Mouse (Mus musculus): Measurements from ENCODE around the gene Pabpc1l. TPM values are rescaled to one million over a fixed set of nuclear protein-coding genes. Genes with fewer than 3 reads are reported as not detected.

The Pabpc1l gene
- polyA plus RNA-seq (2012; fragmentation: generic; extraction: Trizol): 1.5 TPM

DNA sequence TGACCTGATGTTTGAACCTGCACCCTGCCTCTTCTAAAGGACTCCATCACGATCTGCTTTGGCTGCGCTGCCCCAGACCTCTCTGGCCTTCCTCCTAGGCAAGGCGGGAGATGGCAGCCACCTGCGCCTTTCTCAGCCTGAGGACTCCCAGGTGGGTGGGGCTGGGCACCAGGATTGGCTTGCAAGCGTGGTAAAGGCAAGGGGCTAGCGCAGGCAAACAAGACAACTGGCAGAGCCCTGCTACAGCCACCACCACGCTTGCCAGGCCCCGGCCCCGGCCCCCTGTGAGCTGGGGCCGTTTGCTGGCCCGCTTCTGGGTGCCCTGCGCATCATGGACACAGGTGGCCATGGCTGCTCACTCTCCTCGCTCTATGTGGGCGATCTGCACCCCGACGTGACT, at the start of gene Pabpc1l:
Gene Pabpc1l (plus strand): TSS at position 301 of the 400 bp plus-strand sequence.
- Histone ChIP-seq H3K4me3 (no peak within 1 kb of the TSS), H3K4me2 (ENCODE audit: low read depth) (no peak within 1 kb of the TSS), H3K36me3 (ENCODE audit: control insufficient read depth, insufficient read depth) (no peaks in the 10 kb centered on the region), H3ac (ENCODE audit: control insufficient read depth, insufficient read length) (no peak within 1 kb of the TSS), H3K79me2 (ENCODE audit: control insufficient read depth, insufficient read depth) (no peaks in the 10 kb centered on the region), H3K27me3 (ENCODE audit: control insufficient read depth, insufficient read depth, insufficient read length) (no peaks in the 10 kb centered on the region)
- TF ChIP-seq POLR2AphosphoS2 (IDR thresholded peaks at IDR 0.05; ENCODE audit: insufficient read length, low read depth) (peak; percentile 25), MYOD1 (IDR thresholded peaks at IDR 0.05; ENCODE audit: control insufficient read depth in 1 of 3, insufficient read length in 2 of 3, low read depth in 2 of 3) (no peak)

DNA sequence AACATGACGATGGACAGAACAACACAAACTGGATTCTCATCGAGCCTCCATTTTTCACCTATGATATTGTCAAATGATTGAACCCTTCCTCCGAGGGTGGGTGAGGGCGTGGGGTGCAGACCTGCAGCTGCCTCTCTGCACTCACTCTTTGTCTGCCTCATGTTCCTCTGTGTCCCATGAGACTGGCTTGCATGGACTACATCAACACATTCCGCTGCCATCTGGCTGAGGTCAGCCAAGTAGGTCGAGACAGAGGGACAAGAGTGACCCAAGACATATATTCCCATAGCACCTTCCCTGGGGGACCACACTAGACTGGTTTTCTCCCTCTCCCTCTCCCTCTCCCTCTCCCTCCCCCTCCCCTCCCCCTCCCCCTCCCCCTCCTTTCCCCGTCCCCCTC, 48.8 kb upstream of the Pabpc1l start:
- Histone ChIP-seq H3K4me3 (no peak overlapping the region), H3K4me2 (ENCODE audit: low read depth) (no peak overlapping the region), H3K27me3 (ENCODE audit: control insufficient read depth, insufficient read depth, insufficient read length) (peaks cover 2% of the 10 kb centered on the region), H3K36me3 (ENCODE audit: control insufficient read depth, insufficient read depth) (no peaks in the 10 kb centered on the region), H3K79me2 (ENCODE audit: control insufficient read depth, insufficient read depth) (no peaks in the 10 kb centered on the region), H3ac (ENCODE audit: control insufficient read depth, insufficient read length) (no peak overlapping the region)
- no peak for TF ChIP-seq TCF3 (IDR thresholded peaks at IDR 0.05; ENCODE audit: insufficient read length, low read depth)
- no peak for TF ChIP-seq POLR2A (IDR thresholded peaks at IDR 0.05; ENCODE audit: insufficient read length, low read depth)
- TF ChIP-seq REST (IDR thresholded peaks at IDR 0.05; ENCODE audit: insufficient read depth, insufficient read length): no peak
- no peak for TF ChIP-seq TCF12 (IDR thresholded peaks at IDR 0.05; ENCODE audit: insufficient read depth, poor library complexity, severe bottlenecking)
- TF ChIP-seq MAX (IDR thresholded peaks at IDR 0.05; ENCODE audit: low read depth): no peak
- TF ChIP-seq MYOD1 (IDR thresholded peaks at IDR 0.05; ENCODE audit: control insufficient read depth in 1 of 3, insufficient read length in 2 of 3, low read depth in 2 of 3): no peak
- TF ChIP-seq E2F4 (IDR thresholded peaks at IDR 0.05; ENCODE audit: insufficient read depth): no peak
- no peak for TF ChIP-seq SRF (IDR thresholded peaks at IDR 0.05; ENCODE audit: control insufficient read depth, insufficient read length, low read depth)
- TF ChIP-seq POLR2AphosphoS2 (IDR thresholded peaks at IDR 0.05; ENCODE audit: insufficient read length, low read depth): no peak
- TF ChIP-seq MYOG (IDR thresholded peaks at IDR 0.05; ENCODE audit: control insufficient read depth in 1 of 3, insufficient read depth in 1 of 3, insufficient read length in 2 of 3, low read depth in 2 of 3): no peak
- no peak for TF ChIP-seq CEBPB (IDR thresholded peaks at IDR 0.05; ENCODE audit: insufficient read depth, poor library complexity, severe bottlenecking)
- no peak for TF ChIP-seq USF1 (IDR thresholded peaks at IDR 0.05; ENCODE audit: low read depth)

DNA sequence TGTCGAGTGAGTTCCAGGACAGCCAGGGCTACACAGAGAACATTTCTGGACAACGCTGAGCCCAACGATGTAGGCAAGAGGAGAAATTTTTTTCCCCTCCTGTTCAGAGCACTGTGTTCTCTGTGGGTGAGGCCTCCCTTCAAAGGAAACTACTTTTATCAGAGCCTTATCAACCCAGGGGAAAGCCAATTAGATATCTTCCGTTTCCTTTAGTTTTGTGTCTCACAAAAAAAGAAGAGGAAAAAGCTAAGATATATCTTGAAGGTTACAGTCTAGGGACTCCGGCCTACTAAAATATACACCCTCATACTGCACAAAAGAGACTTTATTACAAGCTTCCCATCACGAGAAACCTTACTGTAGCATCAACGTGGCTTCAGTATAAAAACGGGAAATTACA, 38.0 kb upstream of the Pabpc1l start:
- Histone ChIP-seq H3K79me2 (ENCODE audit: control insufficient read depth, insufficient read depth) (no peaks in the 10 kb centered on the region), H3K27me3 (ENCODE audit: control insufficient read depth, insufficient read depth, insufficient read length) (peaks cover 15% of the 10 kb centered on the region), H3K4me3 (no peak overlapping the region), H3K4me2 (ENCODE audit: low read depth) (no peak overlapping the region), H3ac (ENCODE audit: control insufficient read depth, insufficient read length) (no peak overlapping the region), H3K36me3 (ENCODE audit: control insufficient read depth, insufficient read depth) (no peaks in the 10 kb centered on the region)
- TF ChIP-seq MAX (IDR thresholded peaks at IDR 0.05; ENCODE audit: low read depth) (no peak), POLR2AphosphoS2 (IDR thresholded peaks at IDR 0.05; ENCODE audit: insufficient read length, low read depth) (no peak), MYOG (IDR thresholded peaks at IDR 0.05; ENCODE audit: control insufficient read depth in 1 of 3, insufficient read depth in 1 of 3, insufficient read length in 2 of 3, low read depth in 2 of 3) (no peak), REST (IDR thresholded peaks at IDR 0.05; ENCODE audit: insufficient read depth, insufficient read length) (no peak), MYOD1 (IDR thresholded peaks at IDR 0.05; ENCODE audit: control insufficient read depth in 1 of 3, insufficient read length in 2 of 3, low read depth in 2 of 3) (no peak), TCF3 (IDR thresholded peaks at IDR 0.05; ENCODE audit: insufficient read length, low read depth) (no peak)

DNA sequence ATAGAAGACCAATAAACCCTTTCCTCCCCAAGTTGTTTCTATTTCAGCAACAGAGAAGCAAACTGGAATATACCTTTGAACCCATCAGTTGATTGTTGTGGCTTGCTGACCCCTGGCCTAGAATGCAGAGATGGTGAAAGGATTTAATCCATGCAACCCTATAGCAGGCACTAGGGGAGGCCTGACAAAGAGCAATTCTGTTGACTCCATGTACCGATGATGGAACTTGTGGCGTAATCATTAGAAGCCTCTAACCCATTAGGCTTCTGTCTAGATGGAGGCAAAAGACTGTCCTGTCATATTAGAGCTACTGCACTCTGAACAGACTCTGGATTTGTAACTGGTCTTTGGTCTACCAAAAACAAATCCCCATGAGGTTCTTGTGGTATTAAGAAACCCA, 32.4 kb upstream of the Pabpc1l start:
- H3ac ChIP-seq (ENCODE audit: control insufficient read depth, insufficient read length): no peak overlapping the region
- H3K36me3 ChIP-seq (ENCODE audit: control insufficient read depth, insufficient read depth): no peaks in the 10 kb centered on the region
- peaks cover 15% of the 10 kb centered on the region for H3K27me3 ChIP-seq (ENCODE audit: control insufficient read depth, insufficient read depth, insufficient read length)
- H3K4me3 ChIP-seq: no peak overlapping the region
- peaks cover 24% of the 10 kb centered on the region for H3K79me2 ChIP-seq (ENCODE audit: control insufficient read depth, insufficient read depth)
- no peak for TF ChIP-seq TCF12 (IDR thresholded peaks at IDR 0.05; ENCODE audit: insufficient read depth, poor library complexity, severe bottlenecking)
- no peak overlapping the region for H3K4me2 ChIP-seq (ENCODE audit: low read depth)

DNA sequence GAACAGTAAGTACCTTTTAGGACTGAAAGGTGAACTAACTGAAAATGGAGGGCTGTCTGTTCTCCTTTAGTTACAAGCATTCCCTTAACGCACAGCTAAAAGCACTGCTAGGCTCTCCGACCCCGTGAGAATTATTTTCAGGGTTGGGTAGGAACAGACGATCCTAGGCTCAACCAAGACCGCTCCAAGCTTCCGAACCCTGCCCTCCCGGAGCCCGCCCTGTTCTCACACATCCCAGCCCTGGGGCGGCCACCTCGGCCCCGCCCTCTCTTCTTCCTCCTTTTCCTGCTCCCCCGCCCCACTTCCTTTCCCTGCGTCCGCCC, 30.6 kb upstream of the Pabpc1l start, which contains the start of gene Ywhab:
Gene Ywhab (plus strand): TSS at position 307 of the 323 bp plus-strand sequence.
- H3K27me3 ChIP-seq (ENCODE audit: control insufficient read depth, insufficient read depth, insufficient read length): peaks cover 8% of the 10 kb centered on the region

More for the DNA sequence above, 30.6 kb upstream of the Pabpc1l start, which contains the start of gene Ywhab:
- Histone ChIP-seq H3K4me2 (ENCODE audit: low read depth) (peak within 1 kb of the TSS; percentile 95), H3K36me3 (ENCODE audit: control insufficient read depth, insufficient read depth) (peaks cover 5% of the 10 kb centered on the region), H3ac (ENCODE audit: control insufficient read depth, insufficient read length) (peak within 1 kb of the TSS; percentile 84), H3K4me3 (peak within 1 kb of the TSS; percentile 78), H3K79me2 (ENCODE audit: control insufficient read depth, insufficient read depth) (peaks cover 42% of the 10 kb centered on the region)
- TF ChIP-seq MAX (IDR thresholded peaks at IDR 0.05; ENCODE audit: low read depth) (no peak), TCF3 (IDR thresholded peaks at IDR 0.05; ENCODE audit: insufficient read length, low read depth) (no peak), E2F4 (IDR thresholded peaks at IDR 0.05; ENCODE audit: insufficient read depth) (no peak), TCF12 (IDR thresholded peaks at IDR 0.05; ENCODE audit: insufficient read depth, poor library complexity, severe bottlenecking) (no peak), REST (IDR thresholded peaks at IDR 0.05; ENCODE audit: insufficient read depth, insufficient read length) (no peak), SRF (IDR thresholded peaks at IDR 0.05; ENCODE audit: control insufficient read depth, insufficient read length, low read depth) (no peak), CEBPB (IDR thresholded peaks at IDR 0.05; ENCODE audit: insufficient read depth, poor library complexity, severe bottlenecking) (no peak), POLR2AphosphoS2 (IDR thresholded peaks at IDR 0.05; ENCODE audit: insufficient read length, low read depth) (no peak), POLR2A (IDR thresholded peaks at IDR 0.05; ENCODE audit: insufficient read length, low read depth) (no peak), USF1 (IDR thresholded peaks at IDR 0.05; ENCODE audit: low read depth) (no peak), MYOG (IDR thresholded peaks at IDR 0.05; ENCODE audit: control insufficient read depth in 1 of 3, insufficient read depth in 1 of 3, insufficient read length in 2 of 3, low read depth in 2 of 3) (no peak), MYOD1 (IDR thresholded peaks at IDR 0.05; ENCODE audit: control insufficient read depth in 1 of 3, insufficient read length in 2 of 3, low read depth in 2 of 3) (no peak)

All from myocyte (in vitro differentiated cells).